Mouse (Mus musculus) 416B (cell line): Measurements from ENCODE around the gene 1700014D04Rik.

Experiments used
- DNase-seq: peaks from one replicate; pipeline ENCODE4 v3.0.0; 2011; ENCODE audit warnings: low read depth

The 1700014D04Rik gene

DNA sequence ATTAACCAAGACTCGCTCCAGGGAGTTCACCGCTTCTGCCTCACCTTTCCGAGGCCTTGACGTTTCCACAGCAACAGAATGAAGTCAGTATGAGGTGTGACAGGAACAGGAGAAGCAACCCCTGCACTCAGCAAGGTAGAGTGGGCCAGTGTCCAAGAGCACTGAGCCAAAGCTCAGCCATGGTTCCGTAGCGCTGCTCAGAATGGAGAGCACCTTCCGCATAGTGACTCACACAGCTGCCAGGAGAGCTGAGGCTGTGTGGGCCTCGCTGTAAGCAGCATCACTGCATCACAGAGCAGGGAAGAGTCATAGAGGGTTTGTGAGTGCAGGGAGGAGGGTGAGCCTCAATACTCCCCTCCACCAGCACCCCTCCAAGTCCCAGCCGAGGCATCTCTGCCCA is at the start of gene 1700014D04Rik:
1700014D04Rik (minus strand) TSS at position 42 of the 400 bp plus-strand sequence.
- no peak for DNase-seq

GRCm38 (mm10) chr13:59795807-59796465 is 49.4 kb upstream of the 1700014D04Rik start:
- no peak for DNase-seq

DNA sequence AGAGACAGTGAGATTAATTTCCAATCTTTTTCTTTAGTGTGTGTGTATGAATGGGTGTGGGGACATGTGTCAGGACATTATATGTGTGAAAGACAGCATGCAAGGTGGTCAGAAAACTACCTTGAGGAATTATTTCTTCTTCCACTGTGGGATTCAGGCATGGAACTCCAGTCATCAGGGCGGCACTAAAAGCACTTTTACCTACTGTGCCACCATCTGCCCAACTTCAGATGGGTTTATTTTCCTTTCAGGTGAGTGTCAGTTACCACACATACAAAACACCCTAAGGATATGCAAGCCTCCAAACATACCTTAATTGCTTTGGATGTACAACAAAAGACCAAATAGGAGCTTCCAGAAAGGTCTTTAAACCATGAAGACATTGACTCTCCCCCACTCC is 48.2 kb upstream of the 1700014D04Rik start:
- DNase-seq: no peak

- no peak for DNase-seq
These were observed 35.6 kb upstream of the 1700014D04Rik start, which contains the start of gene Gm49354 for GRCm38 (mm10) chr13:59782145-59782544. Gene Gm49354, minus strand, starts transcription at chr13:59782245.

DNA sequence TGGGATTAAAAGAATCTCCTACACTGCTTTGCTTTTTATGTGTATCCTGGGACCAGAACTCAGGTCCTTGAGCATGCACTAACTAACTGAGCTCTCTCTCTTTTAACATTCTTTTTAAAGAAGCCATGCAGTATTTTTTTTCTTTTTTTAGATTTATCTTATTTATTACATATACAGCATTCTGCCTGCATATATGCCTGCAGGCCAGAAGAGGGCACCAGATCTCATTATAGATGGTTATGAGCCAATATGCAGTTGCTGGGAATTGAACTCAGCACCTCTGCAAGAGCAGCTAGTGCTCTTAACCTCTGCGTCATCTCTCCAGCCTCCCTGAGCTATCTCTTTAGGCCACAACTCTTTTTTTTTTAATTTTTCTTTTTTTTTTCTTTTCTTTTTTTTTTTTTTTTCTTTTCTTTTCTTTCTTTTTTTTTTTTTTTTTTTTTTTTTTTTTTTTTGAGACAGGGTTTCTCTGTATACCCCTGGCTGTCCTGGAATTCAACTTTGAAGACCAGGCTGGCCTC is 33.3 kb upstream of the 1700014D04Rik start:
- peak; percentile 28 for DNase-seq

DNA sequence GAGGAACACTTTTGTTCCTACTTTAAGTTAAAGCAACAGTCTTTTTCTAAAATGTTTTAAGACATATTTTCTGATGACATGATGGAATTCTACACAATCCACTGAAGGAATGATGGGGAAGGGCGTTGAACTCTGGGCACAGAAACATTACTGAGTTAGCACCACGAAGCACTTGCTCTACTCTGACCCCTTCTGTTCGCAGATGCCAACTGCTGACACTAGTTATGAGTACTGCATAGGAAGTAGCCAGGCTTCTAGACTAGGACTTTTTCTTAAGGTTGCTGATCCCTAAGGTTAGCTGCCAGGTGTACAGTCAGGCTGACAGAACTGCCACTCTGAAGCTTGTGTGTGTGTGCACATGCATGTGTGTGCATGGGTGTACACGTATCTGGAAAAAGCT is 32.7 kb upstream of the 1700014D04Rik start:
- DNase-seq: peak; percentile 52

DNA sequence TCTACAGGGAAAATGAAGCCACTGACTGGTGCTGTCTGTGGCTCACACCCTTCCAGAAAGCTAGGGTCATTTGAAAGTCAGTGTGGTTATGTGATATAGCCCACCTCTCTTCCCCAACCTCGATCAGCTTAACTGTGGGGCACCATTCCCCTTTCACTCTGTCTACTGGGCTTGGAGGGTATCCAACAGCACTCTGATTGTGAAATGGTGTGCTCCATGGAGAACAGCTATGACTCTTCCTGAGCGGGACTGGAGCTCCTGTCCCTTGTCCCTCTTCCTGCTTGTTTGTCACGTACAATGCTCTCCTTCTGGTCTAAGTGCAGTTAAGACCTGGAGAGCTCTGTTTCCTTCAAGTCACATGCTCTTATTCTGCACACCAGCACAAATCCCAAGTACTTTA is 28.6 kb upstream of the 1700014D04Rik start:
- no peak for DNase-seq

DNA sequence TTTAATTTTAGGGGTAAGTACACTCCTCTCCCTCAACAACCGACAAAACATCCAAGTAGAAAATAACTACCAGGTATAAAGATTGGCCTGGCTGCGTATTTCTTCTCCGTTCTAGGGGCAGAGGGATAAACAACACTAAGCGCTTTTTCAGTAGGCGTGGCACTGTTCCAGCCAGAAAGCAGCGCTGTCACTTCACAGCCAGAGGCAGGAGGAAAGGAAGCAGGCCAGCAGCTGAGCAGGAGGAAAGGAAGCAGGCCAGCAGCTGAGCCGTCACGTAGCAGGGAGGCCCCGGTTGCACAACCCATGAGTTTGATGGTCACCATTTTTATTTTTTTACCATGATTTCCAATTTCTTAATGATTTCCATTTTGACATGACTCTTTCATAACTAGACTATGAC is 24.7 kb upstream of the 1700014D04Rik start:
- peak; percentile 92 for DNase-seq

DNA sequence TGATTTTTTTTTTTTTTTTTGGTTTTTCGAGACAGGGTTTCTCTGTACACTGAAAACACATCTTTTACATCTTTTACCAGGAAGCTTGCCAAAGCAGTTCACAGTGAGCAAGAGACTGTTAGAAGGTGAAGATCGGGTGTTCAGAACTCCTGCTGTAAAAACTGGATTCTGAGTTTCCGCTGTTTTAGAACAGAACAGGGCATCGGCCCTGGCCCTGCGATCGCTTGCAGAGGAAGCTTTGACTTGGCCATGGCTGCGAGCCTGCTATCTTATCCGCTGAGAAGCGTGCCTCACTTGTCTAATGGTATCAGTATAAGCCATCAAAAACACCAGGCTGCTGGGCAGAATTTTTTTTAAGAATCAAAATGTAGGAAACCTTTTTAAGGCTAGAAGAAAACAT is 24.3 kb upstream of the 1700014D04Rik start:
- DNase-seq: no peak

GRCm38 (mm10) chr13:59770164-59770562 is 23.6 kb upstream of the 1700014D04Rik start:
- peak; percentile 98 for DNase-seq

DNA sequence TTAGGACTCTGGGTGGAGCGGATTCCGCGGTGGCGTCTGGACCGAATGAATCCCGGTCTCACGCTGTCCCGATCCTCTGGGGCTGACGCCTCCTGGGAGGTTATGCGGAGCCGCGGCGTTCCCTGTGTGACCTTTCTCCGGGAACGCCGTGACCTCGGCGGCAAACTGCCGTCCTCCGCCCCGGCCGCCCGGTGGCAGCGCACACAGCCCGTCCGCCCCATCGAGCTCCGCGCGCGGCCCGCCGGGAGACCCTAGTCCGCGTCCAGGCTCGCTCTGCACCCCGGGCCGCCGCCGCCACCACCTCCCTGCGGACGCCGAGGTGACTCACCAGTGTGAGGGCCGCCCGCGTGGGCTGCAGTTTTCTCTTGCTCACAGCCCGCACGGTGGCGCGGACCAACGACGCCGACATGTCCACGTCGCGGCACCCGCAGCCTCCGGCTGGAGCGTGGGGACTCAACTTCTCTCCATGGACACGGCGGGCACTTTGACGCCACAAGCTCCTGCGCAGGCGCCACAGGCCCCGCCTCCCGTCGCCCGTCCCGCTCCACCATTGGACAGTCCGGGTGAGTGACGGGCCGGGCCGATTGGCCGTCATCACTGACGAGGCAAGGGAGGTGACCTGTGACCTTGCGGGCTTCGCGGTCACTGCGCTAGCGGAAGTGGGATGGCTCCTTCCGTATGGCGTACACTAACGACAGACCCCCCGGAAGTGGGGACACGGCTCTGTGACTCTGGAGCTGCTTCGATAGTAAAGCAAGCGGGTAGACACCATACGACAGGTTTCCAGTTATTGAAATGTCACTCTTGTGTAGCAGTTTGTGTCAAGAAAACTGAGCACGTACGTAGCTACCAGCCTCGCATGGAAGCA is 23.0 kb upstream of the 1700014D04Rik start, which contains the start of gene Isca1:
Isca1 (minus strand) TSS at position 515 of the 868 bp plus-strand sequence.
- DNase-seq: peak; percentile 98

GRCm38 (mm10) chr13:59768531-59768930 is 22.0 kb upstream of the 1700014D04Rik start:
- peak; percentile 25 for DNase-seq

DNA sequence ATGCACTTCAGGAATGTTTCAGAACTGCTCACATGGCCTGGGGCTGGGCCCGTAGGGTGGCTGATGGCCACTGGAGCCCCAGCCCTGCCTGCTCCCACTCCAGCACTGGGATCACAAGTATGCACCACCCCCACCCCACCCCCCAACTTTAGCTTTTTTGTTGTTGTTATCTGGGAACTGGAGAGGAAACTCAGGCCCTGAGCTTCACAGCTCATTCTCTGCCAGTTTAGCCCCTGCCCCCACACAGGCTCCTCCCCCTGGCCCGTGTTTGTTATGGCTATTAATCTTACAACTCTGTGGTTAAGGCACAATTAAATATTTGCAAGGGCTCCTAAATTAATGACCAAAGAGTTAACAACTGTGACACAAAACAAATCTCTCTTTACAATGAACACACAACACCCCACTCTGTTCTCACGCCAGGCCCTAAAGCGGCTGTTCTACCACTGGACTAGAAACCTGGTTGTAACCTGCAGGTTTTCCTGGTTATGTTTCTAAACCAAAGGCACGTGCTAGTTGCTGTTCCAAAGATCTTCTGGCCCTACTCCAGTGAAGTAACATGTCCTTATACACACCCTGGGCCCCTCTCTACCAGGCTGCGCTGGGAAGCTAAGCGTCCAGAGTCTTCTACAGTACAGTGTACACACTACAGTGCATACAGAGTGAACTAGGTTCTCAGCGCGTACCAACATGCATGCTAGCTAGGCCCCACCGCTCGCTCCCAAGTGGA is 20.4 kb upstream of the 1700014D04Rik start:
- no peak for DNase-seq

DNA sequence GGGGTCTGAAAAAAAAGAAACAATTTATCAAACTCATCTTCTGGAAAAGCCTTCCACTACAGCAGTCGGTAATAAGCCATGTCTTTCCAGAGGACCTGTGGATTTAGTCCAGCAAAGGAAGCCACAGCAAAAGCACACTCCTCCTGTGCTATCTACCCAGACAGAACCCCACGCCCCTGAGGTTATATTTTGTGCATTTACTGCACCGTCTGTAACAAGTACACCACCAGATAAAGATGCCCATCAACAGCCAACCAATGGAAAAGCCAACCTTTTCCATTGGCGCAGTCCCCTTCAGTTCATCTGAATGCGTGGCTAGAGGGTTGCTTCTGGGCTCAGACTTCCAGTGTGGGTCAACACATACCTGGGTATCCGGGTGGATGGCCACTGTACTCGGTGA is 16.2 kb upstream of the 1700014D04Rik start:
- DNase-seq: no peak

- no peak for DNase-seq
These were observed 10.4 kb upstream of the 1700014D04Rik start for GRCm38 (mm10) chr13:59756906-59757305.

DNA sequence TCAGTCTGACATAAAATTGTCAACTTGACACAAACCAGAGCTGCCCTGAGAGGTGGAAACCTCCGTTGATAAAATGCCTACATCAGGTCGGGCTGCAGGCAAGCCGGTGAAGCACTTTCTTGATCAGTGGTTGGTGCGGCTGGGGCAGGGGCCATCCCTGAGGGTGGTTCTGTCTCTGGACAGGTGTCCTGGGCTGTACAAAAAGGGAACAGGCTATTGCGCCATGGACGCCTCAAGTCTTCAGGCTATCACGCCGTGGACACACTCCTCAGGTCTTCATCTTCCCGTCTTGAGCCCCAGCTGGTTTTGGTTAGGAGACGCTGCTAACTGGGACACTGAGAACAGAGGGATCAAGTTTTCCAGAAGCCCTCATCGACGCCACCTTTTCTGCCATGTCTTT is 3.8 kb upstream of the 1700014D04Rik start:
- no peak for DNase-seq

- peak; percentile 45 for DNase-seq
These were observed 388 bp downstream of the 1700014D04Rik start for GRCm38 (mm10) chr13:59746164-59746563.

DNA sequence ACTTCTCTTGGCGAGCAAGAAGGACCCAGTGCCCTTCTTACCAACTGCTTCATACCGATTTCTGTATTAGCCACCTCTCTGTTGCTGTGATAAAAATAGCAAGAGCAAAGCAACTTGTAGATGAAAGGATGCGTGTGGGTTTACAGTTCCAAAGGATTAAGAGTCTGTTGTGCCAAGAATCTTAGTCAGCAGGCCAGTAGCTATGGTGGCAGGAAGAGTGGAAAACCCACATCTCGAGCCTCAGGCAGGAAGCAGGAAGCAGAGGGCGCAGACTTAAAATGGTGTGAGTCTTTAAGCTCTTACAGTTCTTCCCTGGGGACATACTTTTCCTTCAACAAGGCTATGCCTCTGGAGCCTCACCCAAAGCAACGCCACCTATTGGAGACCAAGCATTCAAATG is 1.1 kb downstream of the 1700014D04Rik start:
- peak; percentile 82 for DNase-seq

DNA sequence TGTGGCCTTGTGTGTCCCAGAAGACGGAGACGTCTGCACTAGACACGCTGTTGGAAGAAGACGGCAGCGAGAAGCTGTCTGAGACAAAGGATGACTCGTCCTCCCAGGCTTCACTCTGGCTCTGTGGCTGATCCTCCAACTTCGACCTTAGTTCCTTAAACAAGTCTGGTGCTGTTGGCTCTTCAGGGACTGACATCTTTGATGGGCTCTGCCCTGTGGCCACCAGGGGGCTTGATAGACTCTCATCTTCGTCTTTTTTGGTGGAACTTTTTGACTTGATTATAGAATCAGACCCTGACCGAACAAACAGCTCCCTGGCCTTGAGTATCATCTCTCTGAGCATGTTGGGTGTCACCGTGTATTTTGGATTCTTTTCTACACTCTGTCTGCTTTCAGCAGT is 4.9 kb downstream of the 1700014D04Rik start:
- DNase-seq: peak; percentile 72

GRCm38 (mm10) chr13:59741096-59741495 is 5.5 kb downstream of the 1700014D04Rik start:
- DNase-seq: no peak

- no peak for DNase-seq
These were observed 7.2 kb downstream of the 1700014D04Rik start for GRCm38 (mm10) chr13:59739397-59739796.

DNA sequence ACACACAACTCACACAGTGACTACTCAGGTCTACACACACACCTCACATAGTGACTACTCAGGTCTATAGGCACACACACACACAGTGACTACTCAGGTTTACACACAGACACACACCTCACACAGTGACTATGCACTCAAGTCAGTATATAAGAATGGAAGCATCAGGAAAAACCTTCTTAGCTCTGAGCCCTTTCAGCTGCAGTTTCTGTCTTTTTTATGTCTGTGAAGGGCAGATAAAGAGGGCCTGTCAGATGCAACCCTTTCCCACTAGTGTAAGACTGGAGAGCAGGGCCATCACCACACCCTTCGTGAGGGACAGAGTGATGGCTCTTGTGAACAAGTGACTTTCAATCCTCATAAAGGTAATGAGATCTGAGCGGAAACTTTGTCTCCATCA is 8.1 kb downstream of the 1700014D04Rik start:
- DNase-seq: no peak
